Mouse (Mus musculus) intestine, embryonic 14.5 days (tissue): Measurements from ENCODE around the gene Acot2. TPM values are rescaled to one million over a fixed set of nuclear protein-coding genes. Genes with fewer than 3 reads are reported as not detected.
"Not testable (repeated sequence)": the region's sequence is repeated elsewhere in the genome, so short reads cannot be mapped to it uniquely, and the experiment has no call there.

Experiments used
- ATAC-seq: fragments of 200-750 bp; cut with Nextera tagmentation; replicated peaks from 2 replicates; pipeline ENCODE4 v1.8.0; 2017; ENCODE audit warnings: low read depth, moderate number of reproducible peaks, moderate TSS enrichment, moderate library complexity; ENCODE audit not compliant: low FRiP score, low TSS enrichment
- DNase-seq: peaks from one replicate; pipeline ENCODE4 v3.0.0-alpha.2; 2018; ENCODE audit warnings: low spot score
- H3K27ac ChIP-seq: fragments of 300-500 bp; sonication (generic); 2 replicates; pipeline ENCODE4 v1.5.1; 2014; ENCODE audit warnings: low read depth, mild to moderate bottlenecking, control low read depth
- H3K27me3 ChIP-seq: fragments of 300-500 bp; sonication (generic); replicated peaks from 2 replicates; pipeline ENCODE4 v1.6.1; 2014; ENCODE audit warnings: low read length, control low read depth; ENCODE audit not compliant: control insufficient read depth, insufficient read depth
- H3K36me3 ChIP-seq: fragments of 300-500 bp; sonication (generic); 2 replicates; pipeline ENCODE4 v1.6.1; 2014; ENCODE audit warnings: low read length, control low read depth; ENCODE audit not compliant: control insufficient read depth, insufficient read depth
- H3K4me1 ChIP-seq: fragments of 300-500 bp; sonication (generic); replicated peaks from 2 replicates; pipeline ENCODE4 v1.6.1; 2014; ENCODE audit warnings: low read length, control low read depth, mixed read lengths; ENCODE audit not compliant: control insufficient read depth, insufficient read depth
- H3K4me2 ChIP-seq: fragments of 300-500 bp; sonication (generic); 2 replicates; pipeline ENCODE4 v1.6.1; 2014; ENCODE audit warnings: low read length
- H3K4me3 ChIP-seq: fragments of 300-500 bp; sonication (generic); 2 replicates; pipeline ENCODE4 v1.5.1; 2014; ENCODE audit warnings: low read depth, low read length, control low read depth, mixed read lengths
- H3K9ac ChIP-seq: fragments of 300-500 bp; sonication (generic); 2 replicates; pipeline ENCODE4 v1.6.1; 2014; ENCODE audit warnings: mild to moderate bottlenecking, low read length
- H3K9me3 ChIP-seq: fragments of 300-500 bp; sonication (generic); 2 replicates; pipeline ENCODE4 v1.6.1; 2016; ENCODE audit warnings: low read length, control low read depth; ENCODE audit not compliant: control insufficient read depth
- whole genome bisulfite sequencing: fragments of 180-500 bp; shearing (Covaris S2); extraction: QIAGEN DNeasy Blood & Tissue Kit; methylation state at CpG from one replicate; pipeline ENCODE4 v1.1.7; 2014; 5-methylcytosine and 5-hydroxymethylcytosine counted together
- polyA plus RNA-seq: library from polyadenylated mRNA; unstranded; fragments of >200 nt; fragmentation: Nextera tagmentation; extraction: Ambion mirVana; gene quantifications from 2 replicates; pipeline ENCODE4 v1.2.1, GENCODE M21; 2014

Acot2 gene
- polyA plus RNA-seq, 1 experiment from 2014 or later, result 25.9 TPM

DNA sequence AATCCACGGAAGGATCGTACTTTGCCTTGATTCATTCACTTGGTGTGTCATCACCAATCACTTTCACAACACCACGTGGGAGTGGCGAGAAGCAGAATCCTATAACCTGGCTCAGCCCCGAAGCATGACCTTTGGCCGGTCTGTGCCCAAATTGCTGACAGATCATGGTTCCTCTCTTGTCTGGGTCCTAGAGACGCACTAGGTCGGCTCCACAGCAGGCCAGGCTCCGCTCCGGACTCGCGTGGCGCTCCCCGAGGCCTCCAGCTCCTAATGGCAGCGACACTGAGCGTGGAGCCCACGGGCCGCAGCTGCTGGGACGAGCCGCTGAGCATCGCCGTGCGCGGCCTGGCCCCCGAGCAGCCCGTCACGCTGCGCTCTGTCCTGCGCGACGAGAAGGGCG is 50.6 kb downstream of the Acot2 start, which contains the start of gene Acot4:
Gene Acot4, plus strand, starts transcription at position 139 of the 400 bp plus-strand sequence.
- peak; percentile 74 for DNase-seq
- not testable (repeated sequence) for H3K36me3 ChIP-seq, H3K4me1 ChIP-seq, H3K9me3 ChIP-seq, H3K27ac ChIP-seq, H3K27me3 ChIP-seq
- WGBS, result 6% methylated on average over 23 of the region's 32 CpGs
- peak within 1 kb of the TSS; percentile 58 for H3K4me2 ChIP-seq
- peak; percentile 60; the same call in 1 of the 2 replicates for ATAC-seq
- peak within 1 kb of the TSS; percentile 40 for H3K4me3 ChIP-seq
- H3K9ac ChIP-seq, result peak within 1 kb of the TSS; percentile 42

DNA sequence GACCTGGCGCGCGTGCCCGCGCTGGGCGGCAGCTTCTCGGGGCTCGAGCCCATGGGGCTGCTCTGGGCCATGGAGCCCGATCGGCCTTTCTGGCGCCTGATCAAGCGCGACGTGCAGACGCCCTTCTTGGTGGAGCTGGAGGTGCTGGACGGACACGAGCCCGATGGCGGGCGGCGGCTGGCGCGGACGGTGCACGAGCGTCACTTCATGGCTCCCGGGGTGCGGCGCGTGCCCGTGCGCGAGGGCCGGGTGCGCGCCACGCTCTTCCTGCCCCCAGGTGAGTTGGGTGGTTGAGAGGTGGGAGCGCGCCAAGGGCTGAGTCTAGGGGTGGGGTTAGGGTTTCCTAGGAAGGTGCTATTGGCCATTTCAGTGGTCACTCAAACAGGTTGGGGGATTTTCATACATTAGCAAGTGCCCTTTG is 51.0 kb downstream of the Acot2 start, which contains the start of gene Gm49366:
Gene Gm49366, plus strand, starts transcription at position 245 of the 421 bp plus-strand sequence.
- H3K27me3 ChIP-seq, H3K36me3 ChIP-seq, H3K9me3 ChIP-seq, H3K4me1 ChIP-seq, H3K27ac ChIP-seq: not testable (repeated sequence)
- Histone ChIP-seq H3K4me3 (peak within 1 kb of the TSS; percentile 40), H3K4me2 (peak within 1 kb of the TSS; percentile 58), H3K9ac (peak within 1 kb of the TSS; percentile 42)
- DNase-seq, result peak; percentile 64
- WGBS, result 1% methylated on average over 38 of the region's 39 CpGs
- 0 out of 2 replicates have a peak, but pooled peaks have one; percentile 71 for ATAC-seq

DNA sequence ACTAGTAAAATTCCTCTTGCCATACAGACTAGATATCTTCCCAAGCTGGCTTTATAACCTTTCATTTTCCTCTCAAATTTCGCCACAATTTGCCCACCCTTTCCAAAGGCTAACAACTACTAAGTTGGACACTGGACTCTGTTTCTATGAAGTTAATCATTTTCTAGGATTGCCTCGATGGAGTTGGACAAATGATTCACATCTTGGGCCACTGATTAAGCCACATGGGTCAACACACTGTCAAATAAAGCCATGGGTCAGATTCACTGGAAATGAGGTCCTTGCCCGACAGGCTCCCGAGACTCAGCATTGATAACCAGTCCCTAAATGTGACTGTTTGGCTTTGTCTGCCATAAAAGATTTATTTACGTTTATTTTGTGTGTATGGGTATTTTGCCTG is 54.6 kb downstream of the Acot2 start:
- Histone ChIP-seq H3K4me3 (no peak overlapping the region), H3K9ac (no peak overlapping the region), H3K4me1 (no peaks in the 10 kb centered on the region), H3K9me3 (peaks cover 4% of the 10 kb centered on the region; the same call in 1 of the 2 replicates), H3K4me2 (no peak overlapping the region), H3K27me3 (no peaks in the 10 kb centered on the region), H3K36me3 (no peaks in the 10 kb centered on the region), H3K27ac (no peak overlapping the region)
- DNase-seq (no peak), ATAC-seq (no peak)
- WGBS, result 65% methylated on average over 5 of the region's 5 CpGs

Other genes starting within 250 kb of the Acot2 start
- gene Papln, start 224.2 kb upstream of the Acot2 start, polyA plus RNA-seq, result 1.5 and 2.1 TPM in 2 replicates
- 30.1 and 32.2 TPM in 2 replicates for gene Numb, start 65.9 kb upstream of the Acot2 start, polyA plus RNA-seq
- 13.0 and 17.2 TPM in 2 replicates for gene Riox1, start 37.3 kb upstream of the Acot2 start, polyA plus RNA-seq
- gene Heatr4, start 3.0 kb upstream of the Acot2 start, polyA plus RNA-seq, result not detected in 2 replicates
- 89.0 and 99.5 TPM in 2 replicates for gene Acot1, start 21.6 kb downstream of the Acot2 start, polyA plus RNA-seq
- gene Acot4, start 50.5 kb downstream of the Acot2 start, polyA plus RNA-seq, result 2.2 and 2.5 TPM in 2 replicates
- not detected in 2 replicates for gene Gm49366, start 51.1 kb downstream of the Acot2 start, polyA plus RNA-seq
- gene Acot3, start 64.3 kb downstream of the Acot2 start, polyA plus RNA-seq, result 0.55 and 0.68 TPM in 2 replicates
- not detected in 2 replicates for gene Acot5, start 81.5 kb downstream of the Acot2 start, polyA plus RNA-seq
- gene Acot6, start 112.8 kb downstream of the Acot2 start, polyA plus RNA-seq, result 1.5 and 2.2 TPM in 2 replicates
- 2.8 and 3.5 TPM in 2 replicates for gene Dnal1, start 126.5 kb downstream of the Acot2 start, polyA plus RNA-seq
- 0.56 and 0.84 TPM in 2 replicates for gene Pnma1, start 160.6 kb downstream of the Acot2 start, polyA plus RNA-seq
- 8.2 and 8.8 TPM in 2 replicates for gene Elmsan1, start 231.0 kb downstream of the Acot2 start, polyA plus RNA-seq